Mouse (Mus musculus): ENCODE data around the gene Tdg. TPM values are rescaled to one million over a fixed set of nuclear protein-coding genes. Genes with fewer than 3 reads are reported as not detected.

The Tdg gene
- polyA plus RNA-seq, 1 experiment from 2014 or later: 157 TPM

DNA sequence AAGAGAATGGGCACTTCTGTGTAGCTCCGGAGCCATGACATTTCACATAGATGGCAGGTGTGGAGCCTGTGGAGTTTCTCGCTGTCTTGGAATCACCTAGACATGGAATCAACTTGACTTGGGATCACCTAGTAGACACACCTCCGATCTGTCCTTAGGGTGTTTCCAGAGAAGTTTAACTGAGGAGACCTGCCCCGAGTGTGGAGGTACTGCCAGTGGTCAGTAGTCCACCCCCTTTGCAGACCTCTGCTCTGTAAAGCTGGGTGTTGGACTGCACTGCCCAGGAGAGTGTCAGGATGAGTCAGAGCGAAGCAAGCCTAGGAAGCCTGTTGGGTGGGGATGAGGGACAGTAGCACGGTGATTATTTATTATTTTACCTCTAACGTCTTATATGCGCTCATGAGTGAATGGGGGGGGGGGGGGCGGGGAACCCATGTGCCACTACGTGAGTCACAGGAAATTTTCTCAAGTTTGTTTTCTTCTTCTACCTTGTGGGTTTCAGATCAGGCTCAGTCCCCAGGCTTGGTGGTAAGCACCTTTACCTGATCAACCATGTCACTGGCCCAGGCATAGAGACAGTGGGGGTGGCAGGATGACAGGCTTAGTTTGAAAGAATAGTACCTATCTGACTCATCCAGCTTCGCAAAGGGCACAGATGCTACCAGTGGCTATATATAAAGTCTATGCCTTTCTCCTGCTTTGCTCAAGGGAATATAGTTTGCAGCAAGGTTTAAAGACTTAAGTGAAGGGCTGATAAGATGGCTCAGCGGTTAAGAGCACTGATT lies 3.1 kb downstream of the Tdg start:
- Histone ChIP-seq H3K27me3 (ENCODE audit: control insufficient read depth, insufficient read depth, low read length) (no peaks in the 10 kb centered on the region), H3K27ac (ENCODE audit: low read depth, low read length) (no peak overlapping the region), H3K9me3 (ENCODE audit: control insufficient read depth, low read length) (no peaks in the 10 kb centered on the region), H3K9ac (replicated peaks; ENCODE audit: low read depth, low read length) (no peak overlapping the region), H3K4me3 (ENCODE audit: low read depth, low read length) (no peak overlapping the region), H3K36me3 (ENCODE audit: control insufficient read depth, insufficient read depth, low read length) (no peaks in the 10 kb centered on the region), H3K4me2 (ENCODE audit: low read depth, low read length) (no peak overlapping the region), H3K4me1 (ENCODE audit: control insufficient read depth, insufficient read depth, low read length) (peaks cover 14% of the 10 kb centered on the region)
- WGBS: 98% methylated on average over 12 of the region's 12 CpGs
- no peak for ATAC-seq (ENCODE audit: low read depth)

GRCm38 (mm10) chr10:82634348-82634747 lies 4.7 kb downstream of the Tdg start:
- ATAC-seq (ENCODE audit: low read depth): no peak
- peaks cover 8% of the 10 kb centered on the region for H3K36me3 ChIP-seq (ENCODE audit: control insufficient read depth, insufficient read depth, low read length)

DNA sequence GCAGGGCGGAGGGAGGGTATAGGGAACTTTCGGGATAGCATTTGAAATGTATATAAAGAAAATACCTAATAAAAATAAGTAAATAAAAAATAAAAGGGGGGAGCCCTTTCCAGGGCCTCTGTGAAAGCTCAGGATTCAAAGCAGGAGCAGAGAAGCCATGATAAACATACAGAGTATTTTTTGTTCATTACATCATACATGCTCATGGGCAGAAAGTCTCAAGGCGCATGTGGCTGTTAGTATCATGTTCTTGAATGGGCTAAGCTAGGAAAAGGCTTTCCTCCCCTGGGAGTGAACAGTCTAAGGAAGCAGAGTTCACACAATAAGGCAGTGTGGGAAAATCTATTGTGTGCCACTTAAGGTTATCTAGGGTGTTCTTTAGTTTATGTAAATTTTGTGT lies 6.7 kb downstream of the Tdg start:
- Histone ChIP-seq H3K27me3 (ENCODE audit: control insufficient read depth, insufficient read depth, low read length) (no peaks in the 10 kb centered on the region), H3K4me3 (ENCODE audit: low read depth, low read length) (no peak overlapping the region), H3K36me3 (ENCODE audit: control insufficient read depth, insufficient read depth, low read length) (peaks cover 25% of the 10 kb centered on the region), H3K4me2 (ENCODE audit: low read depth, low read length) (no peak overlapping the region), H3K9me3 (ENCODE audit: control insufficient read depth, low read length) (no peaks in the 10 kb centered on the region), H3K9ac (replicated peaks; ENCODE audit: low read depth, low read length) (no peak overlapping the region), H3K4me1 (ENCODE audit: control insufficient read depth, insufficient read depth, low read length) (peaks cover 4% of the 10 kb centered on the region; the same call in 1 of the 2 replicates), H3K27ac (ENCODE audit: low read depth, low read length) (no peak overlapping the region)
- 97% methylated on average over 3 of the region's 3 CpGs for WGBS
- no peak for ATAC-seq (ENCODE audit: low read depth)

More at GRCm38 (mm10) chr10:82634348-82634747, 4.7 kb downstream of the Tdg start:
- no peak overlapping the region for H3K27ac ChIP-seq (ENCODE audit: low read depth, low read length)
- over 99% methylated on average over 7 of the region's 7 CpGs for WGBS
- no peaks in the 10 kb centered on the region for H3K9me3 ChIP-seq (ENCODE audit: control insufficient read depth, low read length)
- no peaks in the 10 kb centered on the region for H3K27me3 ChIP-seq (ENCODE audit: control insufficient read depth, insufficient read depth, low read length)
- no peak overlapping the region for H3K4me3 ChIP-seq (ENCODE audit: low read depth, low read length)
- no peak overlapping the region for H3K9ac ChIP-seq (replicated peaks; ENCODE audit: low read depth, low read length)
- no peak overlapping the region for H3K4me2 ChIP-seq (ENCODE audit: low read depth, low read length)
- H3K4me1 ChIP-seq (ENCODE audit: control insufficient read depth, insufficient read depth, low read length): peaks cover 14% of the 10 kb centered on the region

- Histone ChIP-seq H3K27me3 (ENCODE audit: control insufficient read depth, insufficient read depth, low read length) (no peaks in the 10 kb centered on the region), H3K9ac (replicated peaks; ENCODE audit: low read depth, low read length) (no peak overlapping the region), H3K27ac (ENCODE audit: low read depth, low read length) (no peak overlapping the region), H3K9me3 (ENCODE audit: control insufficient read depth, low read length) (no peaks in the 10 kb centered on the region), H3K36me3 (ENCODE audit: control insufficient read depth, insufficient read depth, low read length) (peaks cover 40% of the 10 kb centered on the region), H3K4me2 (ENCODE audit: low read depth, low read length) (no peak overlapping the region), H3K4me3 (ENCODE audit: low read depth, low read length) (no peak overlapping the region), H3K4me1 (ENCODE audit: control insufficient read depth, insufficient read depth, low read length) (no peaks in the 10 kb centered on the region)
- WGBS: 93% methylated on average over 8 of the region's 8 CpGs
- ATAC-seq (ENCODE audit: low read depth): no peak
Observed at GRCm38 (mm10) chr10:82639032-82639698, 9.5 kb downstream of the Tdg start.

DNA sequence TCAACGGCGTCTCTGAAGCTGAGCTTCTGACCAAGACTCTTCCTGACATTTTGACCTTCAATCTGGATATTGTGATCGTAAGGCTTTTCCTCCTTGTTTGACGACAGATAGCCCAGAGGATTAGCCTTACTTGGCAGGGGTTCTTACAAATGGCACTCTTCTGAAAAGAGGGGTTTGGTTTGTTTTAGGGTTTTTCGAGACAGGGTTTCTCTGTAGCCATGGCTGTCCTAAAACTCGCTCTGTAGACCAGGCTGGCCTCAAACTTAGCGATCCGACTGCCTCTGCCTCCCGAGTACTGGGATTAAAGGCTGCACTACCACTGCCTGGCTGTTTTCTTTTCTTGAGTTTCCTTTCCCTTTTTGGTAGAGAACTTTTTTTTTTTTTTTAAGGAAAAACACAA lies 11.9 kb downstream of the Tdg start:
- no peak overlapping the region for H3K27ac ChIP-seq (ENCODE audit: low read depth, low read length)
- WGBS: 94% methylated on average over 9 of the region's 9 CpGs
- no peak overlapping the region for H3K4me2 ChIP-seq (ENCODE audit: low read depth, low read length)
- H3K4me1 ChIP-seq (ENCODE audit: control insufficient read depth, insufficient read depth, low read length): no peaks in the 10 kb centered on the region
- H3K27me3 ChIP-seq (ENCODE audit: control insufficient read depth, insufficient read depth, low read length): no peaks in the 10 kb centered on the region
- ATAC-seq (ENCODE audit: low read depth): no peak
- H3K4me3 ChIP-seq (ENCODE audit: low read depth, low read length): no peak overlapping the region
- H3K9me3 ChIP-seq (ENCODE audit: control insufficient read depth, low read length): no peaks in the 10 kb centered on the region
- H3K9ac ChIP-seq (replicated peaks; ENCODE audit: low read depth, low read length): no peak overlapping the region
- H3K36me3 ChIP-seq (ENCODE audit: control insufficient read depth, insufficient read depth, low read length): peaks cover 58% of the 10 kb centered on the region

- Histone ChIP-seq H3K36me3 (ENCODE audit: control insufficient read depth, insufficient read depth, low read length) (peaks cover 47% of the 10 kb centered on the region; the same call in 1 of the 2 replicates), H3K27me3 (ENCODE audit: control insufficient read depth, insufficient read depth, low read length) (no peaks in the 10 kb centered on the region), H3K27ac (ENCODE audit: low read depth, low read length) (no peak overlapping the region), H3K4me3 (ENCODE audit: low read depth, low read length) (no peak overlapping the region), H3K4me1 (ENCODE audit: control insufficient read depth, insufficient read depth, low read length) (no peaks in the 10 kb centered on the region), H3K9ac (replicated peaks; ENCODE audit: low read depth, low read length) (no peak overlapping the region), H3K9me3 (ENCODE audit: control insufficient read depth, low read length) (no peaks in the 10 kb centered on the region), H3K4me2 (ENCODE audit: low read depth, low read length) (no peak overlapping the region)
- no peak for ATAC-seq (ENCODE audit: low read depth)
- WGBS: 95% methylated on average over 8 of the region's 8 CpGs
Observed at GRCm38 (mm10) chr10:82646083-82646482, 16.5 kb downstream of the Tdg start.

DNA sequence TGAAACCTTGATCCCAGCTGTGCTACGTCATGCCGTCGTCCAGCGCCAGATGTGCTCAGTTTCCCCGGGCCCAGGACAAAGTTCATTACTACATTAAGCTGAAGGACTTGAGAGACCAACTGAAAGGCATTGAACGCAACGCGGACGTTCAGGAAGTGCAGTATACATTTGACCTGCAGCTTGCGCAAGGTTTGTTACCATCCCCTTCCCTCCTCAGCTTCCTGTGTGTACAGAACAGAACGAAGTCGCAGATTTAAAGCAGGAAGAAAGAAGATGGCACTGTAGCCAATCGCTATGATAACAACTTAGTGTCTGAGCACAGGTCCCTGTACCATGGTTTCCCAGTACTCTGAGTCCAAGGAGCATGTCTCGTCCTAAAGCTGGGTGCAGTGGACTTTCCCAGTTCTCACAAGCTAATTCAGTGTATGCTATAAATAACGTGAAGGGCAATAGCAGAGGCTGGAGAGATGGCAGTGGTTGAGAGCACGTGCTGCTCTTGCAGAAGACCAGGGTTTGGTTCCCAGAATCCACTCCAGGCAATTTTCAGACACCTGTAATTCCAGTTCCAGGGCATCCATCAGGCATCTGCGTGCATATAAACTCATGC lies 17.7 kb downstream of the Tdg start:
- H3K27ac ChIP-seq (ENCODE audit: low read depth, low read length): no peak overlapping the region
- no peak overlapping the region for H3K4me3 ChIP-seq (ENCODE audit: low read depth, low read length)
- no peaks in the 10 kb centered on the region for H3K9me3 ChIP-seq (ENCODE audit: control insufficient read depth, low read length)
- H3K4me2 ChIP-seq (ENCODE audit: low read depth, low read length): no peak overlapping the region
- H3K9ac ChIP-seq (replicated peaks; ENCODE audit: low read depth, low read length): no peak overlapping the region
- no peaks in the 10 kb centered on the region for H3K4me1 ChIP-seq (ENCODE audit: control insufficient read depth, insufficient read depth, low read length)
- H3K36me3 ChIP-seq (ENCODE audit: control insufficient read depth, insufficient read depth, low read length): peaks cover 46% of the 10 kb centered on the region; the same call in 1 of the 2 replicates
- H3K27me3 ChIP-seq (ENCODE audit: control insufficient read depth, insufficient read depth, low read length): no peaks in the 10 kb centered on the region
- no peak for ATAC-seq (ENCODE audit: low read depth)
- WGBS: 95% methylated on average over 17 of the region's 17 CpGs

DNA sequence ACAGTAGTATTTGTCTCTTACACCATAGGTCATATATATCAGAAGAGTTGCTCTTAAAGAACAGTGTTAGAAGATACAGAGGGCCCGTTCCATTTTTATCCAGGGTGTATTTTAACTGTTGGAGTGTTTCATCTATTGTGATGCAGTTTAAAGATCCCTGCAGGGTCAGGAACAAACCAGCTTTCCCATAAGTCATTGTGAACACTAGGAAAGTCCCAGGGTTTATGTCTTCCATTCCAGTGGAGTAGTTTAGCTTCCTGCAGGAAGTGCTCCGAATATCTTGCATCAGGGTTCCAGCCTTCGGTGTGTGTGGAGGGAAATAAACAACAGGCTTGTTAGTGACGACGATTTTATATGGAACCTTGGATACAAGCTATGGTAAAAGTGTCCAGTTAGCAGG lies 21.6 kb downstream of the Tdg start:
- Histone ChIP-seq H3K27ac (ENCODE audit: low read depth, low read length) (no peak overlapping the region), H3K36me3 (ENCODE audit: control insufficient read depth, insufficient read depth, low read length) (peaks cover 20% of the 10 kb centered on the region; the same call in 1 of the 2 replicates), H3K4me1 (ENCODE audit: control insufficient read depth, insufficient read depth, low read length) (no peaks in the 10 kb centered on the region), H3K4me3 (ENCODE audit: low read depth, low read length) (no peak overlapping the region), H3K27me3 (ENCODE audit: control insufficient read depth, insufficient read depth, low read length) (no peaks in the 10 kb centered on the region), H3K4me2 (ENCODE audit: low read depth, low read length) (no peak overlapping the region), H3K9ac (replicated peaks; ENCODE audit: low read depth, low read length) (no peak overlapping the region), H3K9me3 (ENCODE audit: control insufficient read depth, low read length) (no peaks in the 10 kb centered on the region)
- no peak for ATAC-seq (ENCODE audit: low read depth)
- WGBS: 89% methylated on average over 5 of the region's 5 CpGs

- 79% methylated on average over 5 of the region's 5 CpGs for WGBS
- Histone ChIP-seq H3K4me2 (ENCODE audit: low read depth, low read length) (no peak overlapping the region), H3K9ac (replicated peaks; ENCODE audit: low read depth, low read length) (no peak overlapping the region), H3K36me3 (ENCODE audit: control insufficient read depth, insufficient read depth, low read length) (peaks cover 10% of the 10 kb centered on the region; the same call in 1 of the 2 replicates), H3K4me3 (ENCODE audit: low read depth, low read length) (no peak overlapping the region), H3K27me3 (ENCODE audit: control insufficient read depth, insufficient read depth, low read length) (no peaks in the 10 kb centered on the region), H3K9me3 (ENCODE audit: control insufficient read depth, low read length) (no peaks in the 10 kb centered on the region), H3K4me1 (ENCODE audit: control insufficient read depth, insufficient read depth, low read length) (no peaks in the 10 kb centered on the region), H3K27ac (ENCODE audit: low read depth, low read length) (no peak overlapping the region)
- ATAC-seq (ENCODE audit: low read depth): no peak
Observed at GRCm38 (mm10) chr10:82652625-82653024, 23.0 kb downstream of the Tdg start.
